ENCODE assay signal across 8 mouse cellular contexts in the genomic region with DNA sequence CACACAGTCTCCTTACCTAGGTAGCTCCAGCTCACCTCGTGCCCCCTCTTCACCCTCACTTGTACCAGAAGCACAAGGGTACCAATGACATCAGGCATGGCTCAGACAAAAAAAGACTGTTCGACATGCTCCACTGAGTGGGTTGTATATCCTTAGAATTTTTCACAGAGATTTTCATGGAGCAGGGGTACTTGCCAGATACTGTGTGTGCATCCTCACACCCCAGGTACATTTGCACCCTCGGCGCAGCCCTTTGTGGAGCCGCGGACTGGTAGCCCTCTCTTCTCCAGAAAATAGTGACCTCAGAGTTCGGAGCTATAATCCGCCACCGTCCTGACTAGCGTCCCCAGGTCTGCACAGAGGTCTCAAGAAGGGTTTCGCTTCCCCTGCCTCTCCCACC. TPM values are rescaled to one million over a fixed set of nuclear protein-coding genes. Genes with fewer than 3 reads are reported as not detected.
A peak's percentile ranks its signal among the peaks of the same experiment; 100 is the strongest.
DNase-seq lines count a peak whose midpoint lies in the region; ATAC-seq and TF ChIP-seq lines count a peak whose summit lies in the region.

No protein-coding gene starts in this region.

- in situ Hi-C loops in ES-E14 (cut with MboI; ENCODE audit: low sequenced_read_pairs in 2 of 2, unreplicated experiment in 2 of 2), result no loop called here

- peaks cover 48% of the 10 kb centered on the region for H3K27me3 ChIP-seq in heart, embryonic 11.5 days (ENCODE audit: control insufficient read depth, insufficient read depth, low read length)
- peaks cover 58% of the 10 kb centered on the region for H3K27me3 ChIP-seq in hindbrain, embryonic 10.5 days (ENCODE audit: insufficient read depth, poor library complexity, severe bottlenecking)
- H3K27me3 ChIP-seq in midbrain, embryonic 11.5 days (ENCODE audit: control insufficient read depth, insufficient read depth, low read length), result peaks cover 5% of the 10 kb centered on the region

- no peak for DNase-seq in heart, adult 8-10 months (ENCODE audit: low spot score)
- DNase-seq in ES-E14 (ENCODE audit: low read depth, low spot score) (no peak), adipocyte (ENCODE audit: low spot score) (no peak)
- no peak for DNase-seq in hindbrain, embryonic 10.5 days (ENCODE audit: low spot score)
- DNase-seq in midbrain, embryonic 11.5 days (ENCODE audit: low spot score, missing footprints), result no peak
- DNase-seq in layer of hippocampus, adult 11-12 months (ENCODE audit: low spot score), result no peak
- DNase-seq in gastrocnemius, postnatal 36 days, result no peak

- no peaks in the 10 kb centered on the region for H3K9me3 ChIP-seq in heart, embryonic 11.5 days (replicated peaks; ENCODE audit: control insufficient read depth, low read length)
- no peaks in the 10 kb centered on the region for H3K9me3 ChIP-seq in ES-E14 (ENCODE audit: control insufficient read depth, insufficient read depth, low read depth, low read length)
- no peaks in the 10 kb centered on the region for H3K9me3 ChIP-seq in hindbrain, embryonic 10.5 days
- H3K9me3 ChIP-seq in midbrain, embryonic 11.5 days (ENCODE audit: control insufficient read depth, low read length), result no peaks in the 10 kb centered on the region

- no peak for ATAC-seq in heart, embryonic 11.5 days (replicated peaks; ENCODE audit: insufficient number of reproducible peaks, low FRiP score, low TSS enrichment)
- peak; percentile 31 for ATAC-seq in midbrain, embryonic 11.5 days (ENCODE audit: low FRiP score)

- peak overlapping the region; percentile 64 for H3K4me2 ChIP-seq in heart, embryonic 11.5 days
- H3K4me2 ChIP-seq in midbrain, embryonic 11.5 days, result peak overlapping the region; percentile 64

- H3K27ac ChIP-seq in heart, embryonic 11.5 days (ENCODE audit: low read depth, low read length), result no peak overlapping the region
- no peak overlapping the region for H3K27ac ChIP-seq in ES-E14 (ENCODE audit: insufficient read depth, low read depth, low read length, poor library complexity, severe bottlenecking)
- peak overlapping the region; percentile 94 for H3K27ac ChIP-seq in hindbrain, embryonic 10.5 days
- peak overlapping the region; percentile 87 for H3K27ac ChIP-seq in midbrain, embryonic 11.5 days (ENCODE audit: low read depth, low read length)

- H3K9ac ChIP-seq in heart, embryonic 11.5 days (ENCODE audit: low read depth, low read length), result no peak overlapping the region
- H3K9ac ChIP-seq in ES-E14 (ENCODE audit: insufficient read depth, low read depth, low read length, poor library complexity, severe bottlenecking), result no peak overlapping the region
- peak overlapping the region; percentile 89 for H3K9ac ChIP-seq in midbrain, embryonic 11.5 days (ENCODE audit: low read length)

- intact Hi-C loops in gastrocnemius, postnatal 36 days (cut with DNase I), result no loop called here

- H3K4me1 ChIP-seq in heart, embryonic 11.5 days (ENCODE audit: control insufficient read depth, insufficient read depth, low read length), result peaks cover 34% of the 10 kb centered on the region
- peaks cover 2 to 13% of the 10 kb centered on the region in 2 experiments; a peak in 2 of 4 replicates for H3K4me1 ChIP-seq in ES-E14 (ENCODE audit: control insufficient read depth in 2 of 2, insufficient read depth in 2 of 2, low read length in 2 of 2, poor library complexity in 1 of 2)
- H3K4me1 ChIP-seq in hindbrain, embryonic 10.5 days (replicated peaks), result peaks cover 68% of the 10 kb centered on the region
- peaks cover 29% of the 10 kb centered on the region for H3K4me1 ChIP-seq in midbrain, embryonic 11.5 days (ENCODE audit: control insufficient read depth, insufficient read depth, low read length)

- 17% methylated on average over 11 of the region's 11 CpGs for WGBS in heart, embryonic 11.5 days (ENCODE audit: insufficient replicate concordance)
- 7% methylated on average over 11 of the region's 11 CpGs for WGBS in hindbrain, embryonic 10.5 days
- 5% methylated on average over 11 of the region's 11 CpGs for WGBS in midbrain, embryonic 11.5 days

- no peaks in the 10 kb centered on the region for H3K36me3 ChIP-seq in heart, embryonic 11.5 days (ENCODE audit: control insufficient read depth, insufficient read depth, low read length)
- H3K36me3 ChIP-seq in ES-E14 (ENCODE audit: control insufficient read depth, insufficient read depth, low read length, poor library complexity, severe bottlenecking), result no peaks in the 10 kb centered on the region
- no peaks in the 10 kb centered on the region for H3K36me3 ChIP-seq in hindbrain, embryonic 10.5 days
- no peaks in the 10 kb centered on the region for H3K36me3 ChIP-seq in midbrain, embryonic 11.5 days (ENCODE audit: control insufficient read depth, insufficient read depth, low read length)

- H3K4me3 ChIP-seq in heart, embryonic 11.5 days (ENCODE audit: low read depth, low read length), result peak overlapping the region; percentile 37
- H3K4me3 ChIP-seq in ES-E14 (ENCODE audit: insufficient read depth in 1 of 2, low read depth in 1 of 2, low read length in 2 of 2, poor library complexity in 1 of 2, severe bottlenecking in 1 of 2), result peak overlapping the region; percentile 61 to 66
- H3K4me3 ChIP-seq in hindbrain, embryonic 10.5 days, result peak overlapping the region; percentile 73
- H3K4me3 ChIP-seq in midbrain, embryonic 11.5 days (ENCODE audit: low read depth, low read length), result peak overlapping the region; percentile 66

TF ChIP-seq in ES-E14, 5 proteins besides CTCF, POLR2A, EP300 and RAD21:
- no peak for TF ChIP-seq CHD2 (IDR thresholded peaks at IDR 0.05; ENCODE audit: low read depth, low read length)
- no peak for TF ChIP-seq HCFC1 (IDR thresholded peaks at IDR 0.05; ENCODE audit: borderline replicate concordance, insufficient read depth, low read length)
- no peak for TF ChIP-seq ZNF384 (IDR thresholded peaks at IDR 0.05; ENCODE audit: low read depth, low read length)
- TF ChIP-seq MAFK (IDR thresholded peaks at IDR 0.05; ENCODE audit: insufficient read depth, low read depth, low read length), result no peak
- no peak for TF ChIP-seq ZC3H11A (IDR thresholded peaks at IDR 0.05; ENCODE audit: borderline replicate concordance, low read depth, low read length)

RNA-seq across cellular contexts. Expression of a gene that starts 0.4 kb away (rescaled TPM):
- 13.6 and 13.8 TPM in 2 replicates for polyA plus RNA-seq in heart, embryonic 11.5 days (2014; fragmentation: Nextera tagmentation; extraction: Ambion mirVana)
- total RNA-seq in heart, adult 8-10 months (2022), result under 1 TPM; 0.22 to 0.75 (median 0.35) TPM
- 69.1 and 117 TPM in 2 replicates for total RNA-seq in ES-E14 (2012; rRNA removed)
- 560 and 909 TPM in 2 replicates for polyA plus RNA-seq in hindbrain, embryonic 10.5 days (2016; fragmentation: Nextera tagmentation; extraction: Ambion mirVana)
- 777 and 840 TPM in 2 replicates for polyA plus RNA-seq in midbrain, embryonic 11.5 days (2014; fragmentation: Nextera tagmentation; extraction: Ambion mirVana)
- total RNA-seq in gastrocnemius, postnatal 36 days (2021), result under 1 TPM in 1 of 2 experiments, not detected in 1; 0.20 TPM

RNA-seq across cellular contexts. Expression of a gene that starts 3.9 kb away (rescaled TPM):
- 0.06 TPM in 1 of 2 replicates, not detected in the other for polyA plus RNA-seq in heart, embryonic 11.5 days (2014; fragmentation: Nextera tagmentation; extraction: Ambion mirVana)
- not detected for total RNA-seq in heart, adult 8-10 months (2022)
- 0.27 and 0.42 TPM in 2 replicates for total RNA-seq in ES-E14 (2012; rRNA removed)
- polyA plus RNA-seq in hindbrain, embryonic 10.5 days (2016; fragmentation: Nextera tagmentation; extraction: Ambion mirVana), result 0.05 and 0.21 TPM in 2 replicates
- 0.06 and 0.12 TPM in 2 replicates for polyA plus RNA-seq in midbrain, embryonic 11.5 days (2014; fragmentation: Nextera tagmentation; extraction: Ambion mirVana)
- total RNA-seq in gastrocnemius, postnatal 36 days (2021), result not detected

RNA-seq across cellular contexts. Expression of a gene that starts 12.5 kb away (rescaled TPM):
- polyA plus RNA-seq in heart, embryonic 11.5 days (2014; fragmentation: Nextera tagmentation; extraction: Ambion mirVana), result 32.2 and 36.1 TPM in 2 replicates
- 10 to 100 TPM; 64.0 to 74.9 (median 68.1) TPM for total RNA-seq in heart, adult 8-10 months (2022)
- total RNA-seq in ES-E14 (2012; rRNA removed), result 34.3 and 42.5 TPM in 2 replicates
- polyA plus RNA-seq in hindbrain, embryonic 10.5 days (2016; fragmentation: Nextera tagmentation; extraction: Ambion mirVana), result 40.9 and 42.3 TPM in 2 replicates
- 35.3 and 35.5 TPM in 2 replicates for polyA plus RNA-seq in midbrain, embryonic 11.5 days (2014; fragmentation: Nextera tagmentation; extraction: Ambion mirVana)
- 10 to 100 TPM; 35.7 to 40.3 TPM for total RNA-seq in gastrocnemius, postnatal 36 days (2021)

RNA-seq across cellular contexts. Expression of a gene that starts 37.2 kb away (rescaled TPM):
- polyA plus RNA-seq in heart, embryonic 11.5 days (2014; fragmentation: Nextera tagmentation; extraction: Ambion mirVana), result 148 and 165 TPM in 2 replicates
- 100 to 1,000 TPM; 135 to 187 (median 158) TPM for total RNA-seq in heart, adult 8-10 months (2022)
- 87.2 and 114 TPM in 2 replicates for total RNA-seq in ES-E14 (2012; rRNA removed)
- polyA plus RNA-seq in hindbrain, embryonic 10.5 days (2016; fragmentation: Nextera tagmentation; extraction: Ambion mirVana), result 159 and 169 TPM in 2 replicates
- polyA plus RNA-seq in midbrain, embryonic 11.5 days (2014; fragmentation: Nextera tagmentation; extraction: Ambion mirVana), result 171 and 181 TPM in 2 replicates
- total RNA-seq in gastrocnemius, postnatal 36 days (2021), result 100 to 1,000 TPM; 136 to 137 TPM

Comparison
In these comparisons a context has a peak if more than half of its experiments do, and no peak if none do; other contexts are left out.
1. H3K27ac ChIP-seq: peak in hindbrain, embryonic 10.5 days (single experiment) and midbrain, embryonic 11.5 days (single experiment); none in heart, embryonic 11.5 days (single experiment) and ES-E14 (single experiment).
2. RNA of a gene that starts 0.4 kb away (total RNA-seq): 69.1 to 117 TPM in ES-E14; 0.22 to 0.75 TPM in heart, adult 8-10 months and 0.20 TPM in gastrocnemius, postnatal 36 days; every median in the first group is over 10 times any median in the second.
3. Peak in every context shown above with its lines, with median percentiles within 50 percentile points of each other: H3K4me3 ChIP-seq.